Mouse (Mus musculus) embryonic facial prominence, embryonic 10.5 days (tissue): ENCODE results near the gene Podxl. TPM values are rescaled to one million over a fixed set of nuclear protein-coding genes. Genes with fewer than 3 reads are reported as not detected.
A peak's percentile ranks its signal among the peaks of the same experiment; 100 is the strongest.

ENCODE experiments used
- DNase-seq: peaks from one replicate; pipeline ENCODE4 v3.0.0-alpha.2; 2017; ENCODE audit warnings: low spot score
- H3K27ac ChIP-seq: fragments of 300-500 bp; sonication (generic); replicated peaks from 2 replicates; pipeline ENCODE4 v1.5.1; 2016; ENCODE audit warnings: mild to moderate bottlenecking
- H3K27me3 ChIP-seq: fragments of 300-500 bp; sonication (generic); replicated peaks from 2 replicates; pipeline ENCODE4 v1.6.1; 2016; ENCODE audit warnings: low read depth, mild to moderate bottlenecking; ENCODE audit not compliant: poor library complexity, severe bottlenecking
- H3K36me3 ChIP-seq: fragments of 300-500 bp; sonication (generic); replicated peaks from 2 replicates; pipeline ENCODE4 v1.6.1; 2016; ENCODE audit warnings: mild to moderate bottlenecking, moderate library complexity
- H3K4me1 ChIP-seq: fragments of 300-500 bp; sonication (generic); 2 replicates; pipeline ENCODE4 v1.6.1; 2016
- H3K4me3 ChIP-seq: fragments of 300-500 bp; sonication (generic); 2 replicates; pipeline ENCODE4 v1.5.1; 2016; ENCODE audit warnings: mild to moderate bottlenecking, moderate library complexity
- H3K9me3 ChIP-seq: fragments of 300-500 bp; sonication (generic); 2 replicates; pipeline ENCODE4 v1.6.1; 2016; ENCODE audit warnings: mild to moderate bottlenecking
- WGBS: fragments of 180-500 bp; shearing (Covaris S2); methylation state at CpG from one replicate; pipeline ENCODE4 v1.1.7; 2016; 5-methylcytosine and 5-hydroxymethylcytosine counted together
- polyA plus RNA-seq: library from polyadenylated mRNA; unstranded; fragments of >200 nt; fragmentation: Nextera tagmentation; extraction: Ambion mirVana; gene quantifications from 2 replicates; pipeline ENCODE4 v1.2.1, GENCODE M21; 2016

Podxl gene
- polyA plus RNA-seq, 1 experiment from 2014 or later, result 16.6 TPM

DNA sequence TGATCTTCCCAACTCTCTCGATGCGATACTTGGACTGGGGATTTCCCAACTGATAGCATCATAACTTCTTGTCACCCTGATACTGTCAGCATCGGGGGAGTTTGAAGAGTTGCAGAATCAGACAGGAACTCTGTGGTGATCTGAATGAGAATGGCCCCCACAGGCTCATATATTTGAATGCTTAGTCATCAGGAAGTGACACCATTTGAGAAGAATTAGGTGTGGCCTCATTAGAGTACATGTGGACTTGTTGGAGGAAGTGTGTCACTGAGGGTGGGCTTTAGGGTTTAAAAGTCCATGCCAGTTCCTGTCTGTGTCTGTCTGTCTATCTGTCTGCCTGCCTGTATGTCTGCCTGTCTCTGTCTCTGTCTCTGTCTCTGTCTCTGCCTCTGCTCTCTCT is 31.9 kb downstream of the Podxl start:
- peaks cover 6% of the 10 kb centered on the region; the same call in 1 of the 2 replicates for H3K36me3 ChIP-seq
- no peak overlapping the region for H3K4me3 ChIP-seq
- no peak for DNase-seq
- H3K9me3 ChIP-seq, result no peaks in the 10 kb centered on the region
- no peak overlapping the region for H3K27ac ChIP-seq
- no peaks in the 10 kb centered on the region for H3K27me3 ChIP-seq
- 91% methylated on average over 3 of the region's 3 CpGs for WGBS
- H3K4me1 ChIP-seq, result no peaks in the 10 kb centered on the region

DNA sequence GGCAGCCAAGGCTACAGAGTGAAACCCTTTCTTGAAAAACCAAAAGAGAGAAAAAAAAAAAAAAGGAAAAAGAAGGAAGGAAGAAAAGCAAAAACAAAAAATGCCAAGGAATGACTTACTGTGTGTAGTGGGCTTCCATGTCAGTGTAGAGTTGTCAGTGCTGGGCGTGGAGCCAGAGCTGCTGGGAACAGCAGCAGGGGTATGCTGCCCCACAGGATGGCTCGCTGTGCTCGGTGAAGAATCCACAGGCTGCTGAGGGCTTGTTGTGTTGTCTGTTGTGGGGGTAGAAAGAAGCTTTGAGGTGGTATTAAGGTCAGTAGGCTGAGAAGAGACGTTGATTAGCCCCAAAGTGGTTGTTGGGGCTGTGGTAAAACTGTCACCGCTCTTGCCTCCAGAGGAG is 35.4 kb downstream of the Podxl start:
- DNase-seq, result no peak
- H3K9me3 ChIP-seq, result no peaks in the 10 kb centered on the region
- peaks cover 33% of the 10 kb centered on the region for H3K36me3 ChIP-seq
- H3K4me1 ChIP-seq, result no peaks in the 10 kb centered on the region; the same call in 1 of the 2 replicates
- H3K4me3 ChIP-seq, result no peak overlapping the region
- WGBS, result 88% methylated on average over 5 of the region's 5 CpGs
- no peaks in the 10 kb centered on the region for H3K27me3 ChIP-seq
- H3K27ac ChIP-seq, result no peak overlapping the region

DNA sequence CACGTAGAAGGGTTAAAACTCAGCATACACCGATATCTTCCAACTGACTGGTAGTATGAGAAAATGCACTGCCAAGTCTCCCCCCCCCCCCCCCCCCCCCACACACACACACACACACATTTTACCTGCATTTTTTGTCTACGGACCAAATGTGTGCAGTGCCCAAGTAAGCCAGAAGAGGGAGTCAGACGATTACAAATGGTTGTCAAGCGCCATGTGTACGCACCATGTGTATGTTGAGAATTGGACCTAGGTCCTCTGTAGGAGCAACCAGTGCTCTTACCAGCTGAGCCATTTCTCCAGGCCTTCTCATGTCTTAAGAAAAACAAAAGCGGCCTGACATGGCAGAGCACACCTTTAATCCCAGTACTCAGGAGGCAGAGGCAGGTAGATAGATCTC is 35.9 kb downstream of the Podxl start:
- peak; percentile 57 for DNase-seq
- Histone ChIP-seq H3K27ac (no peak overlapping the region), H3K4me1 (peaks cover 4% of the 10 kb centered on the region), H3K4me3 (no peak overlapping the region), H3K27me3 (no peaks in the 10 kb centered on the region), H3K9me3 (no peaks in the 10 kb centered on the region), H3K36me3 (peaks cover 34% of the 10 kb centered on the region)
- WGBS, result 72% methylated on average over 7 of the region's 7 CpGs

DNA sequence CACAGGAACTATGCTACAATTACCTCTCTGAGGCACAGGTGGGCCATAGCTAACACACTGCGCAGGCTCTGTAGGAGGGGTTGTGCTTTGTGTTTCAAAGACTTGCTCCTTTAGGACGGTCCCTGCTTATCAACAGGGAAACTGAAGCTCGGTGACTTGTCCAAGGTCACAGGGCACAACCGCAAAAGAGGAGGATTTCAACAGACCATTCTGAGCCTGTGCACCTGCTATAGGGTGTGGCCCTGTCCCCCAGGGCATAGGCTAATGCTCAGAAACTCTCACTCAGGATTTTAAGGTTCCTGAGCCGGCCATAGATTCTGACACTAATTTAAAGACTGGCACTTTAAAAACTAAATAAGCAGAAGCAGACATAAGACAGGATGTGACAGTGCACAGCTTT is 36.9 kb downstream of the Podxl start:
- DNase-seq, result no peak
- WGBS, result 89% methylated on average over 5 of the region's 5 CpGs

DNA sequence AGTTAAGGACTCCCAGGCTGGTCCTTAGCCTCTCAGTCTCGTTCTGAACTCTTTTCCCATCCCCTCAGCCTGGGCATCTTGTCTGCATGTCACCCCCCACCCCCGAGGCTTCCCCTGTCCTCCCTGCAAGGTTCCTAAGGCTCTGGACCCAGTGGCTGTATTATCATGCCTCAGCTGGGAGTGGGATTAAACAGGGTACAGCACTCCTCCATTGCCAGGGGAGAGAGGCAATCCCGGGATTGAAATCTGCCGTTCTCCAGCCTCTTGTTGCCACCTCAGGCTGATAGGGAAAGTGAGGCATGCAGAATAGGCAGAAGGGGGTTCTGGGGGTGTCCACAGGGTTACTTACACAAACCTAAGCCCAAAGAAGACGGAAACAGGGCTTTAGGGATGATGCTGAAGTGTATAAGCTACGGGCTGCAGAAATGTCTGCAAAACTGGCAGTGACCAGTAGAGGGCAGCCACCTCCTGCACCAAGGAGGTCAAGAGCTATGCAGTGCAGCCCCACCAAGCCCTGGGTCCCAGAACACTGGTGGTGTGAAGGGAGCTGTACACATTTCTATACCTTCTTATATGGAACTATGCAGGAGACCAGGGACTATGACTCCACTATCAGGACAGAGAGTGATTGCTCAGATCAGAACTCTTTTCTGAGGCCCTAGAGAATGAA is 38.4 kb downstream of the Podxl start:
- Histone ChIP-seq H3K36me3 (peaks cover 42% of the 10 kb centered on the region), H3K27ac (0 out of 2 replicates have a peak overlapping the region, but pooled peaks have one; percentile 12), H3K27me3 (no peaks in the 10 kb centered on the region), H3K4me1 (peaks cover 11% of the 10 kb centered on the region), H3K4me3 (no peak overlapping the region), H3K9me3 (no peaks in the 10 kb centered on the region)
- WGBS, result 72% methylated on average over 6 of the region's 6 CpGs
- peak; percentile 82 for DNase-seq

More for the DNA sequence above, 36.9 kb downstream of the Podxl start:
- Histone ChIP-seq H3K36me3 (peaks cover 42% of the 10 kb centered on the region), H3K27me3 (no peaks in the 10 kb centered on the region), H3K4me3 (no peak overlapping the region), H3K9me3 (no peaks in the 10 kb centered on the region), H3K4me1 (peaks cover 11% of the 10 kb centered on the region), H3K27ac (no peak overlapping the region)

DNA sequence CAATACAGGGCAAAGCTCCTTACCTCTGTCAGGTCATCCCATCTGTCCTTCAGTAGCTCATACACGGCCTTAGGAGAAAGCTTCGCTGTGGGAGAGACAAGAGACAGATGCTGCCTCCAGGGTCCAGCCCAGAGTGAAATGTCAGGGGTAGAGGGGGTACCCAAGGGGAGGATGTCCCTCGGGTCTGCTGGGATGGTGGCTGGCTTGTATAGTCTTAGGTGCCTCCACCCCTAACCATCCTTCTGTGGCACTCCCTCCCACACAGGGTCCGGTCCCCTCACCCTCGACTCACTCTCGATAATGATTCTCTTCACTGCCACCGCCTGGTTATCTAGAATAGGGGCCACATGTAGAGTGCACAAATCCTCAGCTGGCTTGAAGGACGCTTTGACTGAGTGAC is 39.1 kb downstream of the Podxl start:
- peaks cover 42% of the 10 kb centered on the region for H3K36me3 ChIP-seq
- H3K4me3 ChIP-seq, result no peak overlapping the region
- H3K27me3 ChIP-seq, result no peaks in the 10 kb centered on the region
- no peak overlapping the region for H3K27ac ChIP-seq
- DNase-seq, result no peak
- 89% methylated on average over 8 of the region's 8 CpGs for WGBS
- H3K9me3 ChIP-seq, result no peaks in the 10 kb centered on the region
- H3K4me1 ChIP-seq, result peaks cover 11% of the 10 kb centered on the region

DNA sequence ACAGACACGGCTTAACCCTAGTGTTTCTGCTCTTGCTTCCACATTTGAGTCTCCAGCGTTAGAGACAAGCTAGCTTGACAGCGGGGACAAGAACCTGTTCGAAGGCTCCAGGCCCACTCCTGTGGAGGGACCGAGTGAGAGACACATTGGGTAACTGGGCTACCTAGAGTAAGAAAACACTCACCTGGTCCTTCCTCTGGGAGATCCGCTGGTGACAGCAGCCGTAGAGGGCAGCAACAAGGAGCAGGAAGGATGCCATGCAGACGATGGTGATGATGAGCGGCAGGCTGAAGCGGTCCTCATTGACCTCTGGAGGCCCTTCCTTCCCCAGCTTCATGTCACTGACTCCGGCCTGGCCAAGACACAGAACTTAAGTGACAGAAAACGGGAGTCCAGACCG is 39.7 kb downstream of the Podxl start:
- no peak for DNase-seq
- peaks cover 42% of the 10 kb centered on the region for H3K36me3 ChIP-seq
- WGBS, result 91% methylated on average over 13 of the region's 13 CpGs

DNA sequence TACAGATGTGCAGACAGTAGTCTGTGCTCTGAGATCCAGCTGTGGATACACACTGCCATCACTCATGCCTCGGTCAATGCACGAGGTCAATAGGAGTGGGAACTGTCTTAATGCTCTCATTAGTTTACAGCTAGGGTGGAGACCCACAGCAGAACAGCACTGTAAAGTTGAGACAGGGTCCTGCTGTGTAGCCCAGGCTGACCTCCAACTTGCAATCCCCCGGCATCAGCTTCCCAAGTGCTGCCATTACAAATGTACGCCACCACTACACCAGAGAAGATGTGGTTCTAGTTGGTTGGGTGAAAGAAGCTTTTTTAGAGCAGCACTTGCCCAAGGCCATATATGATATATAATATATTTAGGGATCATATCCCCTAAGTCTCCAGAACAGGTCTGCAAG is 40.1 kb downstream of the Podxl start:
- Histone ChIP-seq H3K27me3 (no peaks in the 10 kb centered on the region), H3K9me3 (no peaks in the 10 kb centered on the region), H3K4me3 (no peak overlapping the region), H3K27ac (no peak overlapping the region), H3K36me3 (peaks cover 42% of the 10 kb centered on the region), H3K4me1 (peaks cover 11% of the 10 kb centered on the region)
- WGBS, result 93% methylated on average over 4 of the region's 4 CpGs
- no peak for DNase-seq

More for the DNA sequence above, 39.7 kb downstream of the Podxl start:
- H3K4me3 ChIP-seq, result no peak overlapping the region
- no peak overlapping the region for H3K27ac ChIP-seq
- peaks cover 11% of the 10 kb centered on the region for H3K4me1 ChIP-seq
- no peaks in the 10 kb centered on the region for H3K9me3 ChIP-seq
- no peaks in the 10 kb centered on the region for H3K27me3 ChIP-seq

DNA sequence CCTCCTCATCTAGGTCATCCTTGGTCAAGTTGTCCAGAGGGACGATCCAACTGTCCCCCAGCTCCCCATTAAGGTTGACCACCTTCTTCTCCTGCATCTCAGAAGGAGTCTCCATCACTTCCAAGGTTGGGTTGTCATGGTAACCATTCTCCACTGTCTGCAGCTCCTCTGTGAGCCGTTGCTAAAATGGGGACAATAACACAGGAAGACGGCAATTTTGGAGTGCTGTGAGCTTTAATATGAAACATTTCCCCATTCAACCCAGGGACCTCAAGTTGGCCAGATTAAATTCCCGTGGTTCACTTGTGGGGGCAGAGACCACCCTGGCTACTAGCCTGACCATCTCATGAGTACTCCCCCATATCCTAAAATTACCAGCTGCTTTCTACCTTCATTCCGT is 40.7 kb downstream of the Podxl start:
- Histone ChIP-seq H3K36me3 (peaks cover 42% of the 10 kb centered on the region), H3K4me3 (no peak overlapping the region), H3K4me1 (peaks cover 11% of the 10 kb centered on the region), H3K27me3 (no peaks in the 10 kb centered on the region), H3K27ac (no peak overlapping the region), H3K9me3 (no peaks in the 10 kb centered on the region)
- WGBS, result 63% methylated on average over 5 of the region's 5 CpGs
- DNase-seq, result no peak

DNA sequence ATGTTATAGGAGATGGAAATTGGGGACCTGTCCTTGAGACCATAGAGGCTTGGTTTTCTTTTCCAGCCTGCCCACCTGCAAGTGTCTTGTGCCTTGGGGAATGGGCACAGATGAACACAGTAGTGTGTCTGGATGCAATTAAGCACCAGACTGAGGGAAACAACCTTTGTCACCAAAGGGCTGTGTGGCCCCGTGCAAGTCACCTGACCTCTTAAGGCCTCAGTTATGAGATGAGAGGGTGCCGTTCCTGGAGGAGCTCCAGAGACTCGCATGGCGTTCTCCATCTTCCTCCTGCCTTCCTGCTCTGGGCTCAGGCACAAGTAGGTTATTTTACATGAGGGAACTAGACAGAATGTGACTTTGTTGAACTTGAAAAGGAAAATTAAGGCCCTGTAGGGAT is 41.3 kb downstream of the Podxl start:
- WGBS, result 65% methylated on average over 4 of the region's 4 CpGs
- no peak for DNase-seq
- H3K4me1 ChIP-seq, result peaks cover 13% of the 10 kb centered on the region
- no peak overlapping the region for H3K27ac ChIP-seq
- no peaks in the 10 kb centered on the region for H3K27me3 ChIP-seq
- no peaks in the 10 kb centered on the region for H3K9me3 ChIP-seq
- H3K36me3 ChIP-seq, result peaks cover 47% of the 10 kb centered on the region
- H3K4me3 ChIP-seq, result no peak overlapping the region

DNA sequence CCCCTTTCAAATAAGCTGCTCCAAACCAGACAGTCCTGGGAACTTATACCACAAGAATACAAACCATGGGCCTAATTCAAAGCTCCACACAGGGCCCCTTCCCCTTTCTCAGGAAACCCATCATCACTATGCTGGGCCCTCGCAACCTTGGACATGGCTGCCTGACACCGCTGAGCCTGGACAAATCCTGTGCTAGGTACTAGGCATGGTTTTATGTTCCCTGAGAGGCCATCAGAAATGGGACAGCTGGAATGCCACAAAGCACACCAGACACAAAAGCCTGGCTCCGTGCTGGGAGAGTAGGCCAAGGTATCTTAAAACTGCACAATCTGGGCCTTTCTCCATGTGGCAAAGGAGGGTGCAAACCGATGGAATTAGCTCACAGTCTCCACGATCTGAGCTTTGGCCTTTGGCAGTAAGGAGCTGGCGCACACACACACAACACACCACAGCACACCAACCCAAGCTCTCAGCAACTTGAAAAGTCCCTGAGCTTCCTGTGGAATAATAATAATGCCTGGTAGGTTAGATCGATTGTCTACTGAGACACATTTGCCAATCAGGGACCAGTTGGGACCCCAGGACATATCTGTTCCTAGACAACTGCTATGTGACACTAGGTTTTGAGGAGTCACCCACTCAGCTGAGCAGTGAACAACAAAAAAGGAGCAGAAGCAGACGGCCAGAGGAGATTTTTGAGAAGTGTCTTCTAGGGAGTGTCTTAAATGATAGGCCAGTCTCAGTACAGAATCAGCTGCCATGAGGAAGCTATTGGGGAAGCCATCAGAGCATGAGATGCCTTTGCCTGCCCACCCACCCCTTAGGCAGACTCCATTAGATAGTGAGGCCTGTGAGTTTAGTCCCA is 42.1 kb downstream of the Podxl start:
- Histone ChIP-seq H3K27ac (no peak overlapping the region), H3K4me1 (peaks cover 13% of the 10 kb centered on the region), H3K36me3 (peaks cover 40% of the 10 kb centered on the region), H3K27me3 (no peaks in the 10 kb centered on the region), H3K4me3 (no peak overlapping the region), H3K9me3 (no peaks in the 10 kb centered on the region)
- 87% methylated on average over 8 of the region's 8 CpGs for WGBS
- DNase-seq, result no peak

DNA sequence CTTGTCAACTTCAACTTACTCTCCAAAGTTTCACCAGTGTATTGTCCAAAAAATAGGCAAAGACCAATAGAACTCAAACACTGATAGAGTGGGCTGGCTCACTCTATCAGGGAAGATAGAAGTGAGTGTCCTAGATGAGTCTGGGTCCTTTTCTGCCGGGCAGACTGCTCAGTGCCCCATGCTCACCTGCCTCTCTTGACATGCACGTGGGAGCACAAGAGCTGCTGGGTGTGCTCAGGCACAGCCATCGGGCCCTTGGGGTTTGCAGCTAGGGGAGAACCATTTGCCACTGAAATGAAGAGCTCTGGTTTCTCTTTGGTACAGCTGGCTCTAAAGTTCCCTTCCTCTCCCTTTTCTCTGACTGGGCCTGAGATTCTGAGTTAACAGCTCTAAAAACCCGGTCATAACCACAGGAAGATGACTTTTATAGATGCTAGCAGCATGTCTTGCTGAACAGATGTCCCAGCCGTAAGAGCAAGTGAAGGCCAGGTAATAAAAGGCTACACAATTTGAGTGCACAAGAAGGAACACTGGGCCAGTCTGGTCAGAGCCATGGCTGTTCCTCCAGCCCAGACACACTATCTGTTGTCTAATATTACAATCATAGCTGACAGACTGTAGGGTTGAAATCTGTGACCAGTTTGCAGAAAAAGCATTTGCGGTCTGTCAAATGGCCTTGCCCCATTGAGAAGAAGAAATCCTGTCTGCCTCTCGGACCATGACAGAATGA is 43.1 kb downstream of the Podxl start:
- peaks cover 13% of the 10 kb centered on the region for H3K4me1 ChIP-seq
- H3K27me3 ChIP-seq, result no peaks in the 10 kb centered on the region
- no peak overlapping the region for H3K27ac ChIP-seq
- WGBS, result 86% methylated on average over 7 of the region's 7 CpGs
- no peaks in the 10 kb centered on the region for H3K9me3 ChIP-seq
- H3K4me3 ChIP-seq, result no peak overlapping the region
- H3K36me3 ChIP-seq, result peaks cover 31% of the 10 kb centered on the region
- DNase-seq, result no peak
